ENCODE assay signal across 14 mouse cellular contexts in the genomic region with DNA sequence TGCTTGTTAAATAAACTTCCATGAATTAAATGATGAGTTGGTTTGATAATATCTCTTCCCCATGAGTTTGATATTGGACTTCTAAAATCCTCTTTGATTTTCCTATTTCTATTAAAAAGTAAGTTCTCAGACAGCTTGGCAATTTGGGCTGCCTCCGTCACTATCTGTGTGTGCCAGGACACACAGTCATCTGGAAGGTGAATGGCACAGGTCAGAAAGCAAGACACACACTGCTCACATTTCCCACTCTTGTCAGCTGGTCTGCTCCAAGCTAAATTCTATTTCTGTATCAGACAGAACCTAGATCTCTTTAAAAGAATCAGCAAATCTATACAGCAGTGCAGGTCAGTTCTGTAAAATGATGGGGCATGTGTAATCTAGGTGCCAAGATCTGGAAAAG.
DNase-seq lines count a peak whose midpoint lies in the region.
"Had no signal": no experiment of that assay in that cellular context is flagged by ENCODE, and none has a peak within 500 bp of the region (broad histone marks: within the 10 kb centered on the region; RNA-seq: fewer than 3 reads in every experiment).

No protein-coding gene starts in this region.

- DNase-seq in gastrocnemius, adult 18-20 months (ENCODE audit: low spot score): peak; percentile 65
- DNase-seq in gastrocnemius, postnatal 25 days: no peak
- peak; percentile 74 for DNase-seq in heart, adult 11 months
- no peak for DNase-seq in heart, adult 18-20 months
- peak; percentile 78 for DNase-seq in skeletal muscle tissue, adult 2 months (ENCODE audit: low read depth, low spot score)
- DNase-seq: adrenal gland, adult 8-10 months; adrenal gland, postnatal 14 days; adrenal gland, postnatal 36 days; B cell, adult 2 months; cerebellum, adult 11-12 months; cerebellum, adult 2 months; cerebellum, adult 9-10 months; cerebellum, postnatal 10 days; cerebellum, postnatal 25 days had no signal

Comparison
In these comparisons a context has a peak if more than half of its experiments do, and no peak if none do; other contexts are left out.
1. DNase-seq: peak in gastrocnemius, adult 18-20 months (single experiment), heart, adult 11 months (single experiment) and skeletal muscle tissue, adult 2 months (single experiment); none in gastrocnemius, postnatal 25 days (single experiment) and heart, adult 18-20 months (0 of 2).